Mouse (Mus musculus) bone marrow, adult 2 months (tissue): ENCODE measurements at regions not wholly inside any gene's neighbourhood (a gene's known extent, or its start where the extent isn't known, plus 50 kb on each side); places are given as distances from the start of the nearest gene placed in this dataset.

Source experiments
- CTCF ChIP-seq: fragments of 200-500 bp; IDR thresholded peaks from 2 replicates; pipeline ENCODE4 v1.5.1; 2011; ENCODE audit warnings: low read length, control low read depth; ENCODE audit not compliant: control insufficient read depth, insufficient read depth
- POLR2A ChIP-seq: fragments of 200-500 bp; IDR thresholded peaks from 2 replicates; pipeline ENCODE4 v1.6.1; 2011; ENCODE audit warnings: low read depth, mild to moderate bottlenecking, control low read depth, low read length, borderline replicate concordance; ENCODE audit not compliant: control insufficient read depth

DNA sequence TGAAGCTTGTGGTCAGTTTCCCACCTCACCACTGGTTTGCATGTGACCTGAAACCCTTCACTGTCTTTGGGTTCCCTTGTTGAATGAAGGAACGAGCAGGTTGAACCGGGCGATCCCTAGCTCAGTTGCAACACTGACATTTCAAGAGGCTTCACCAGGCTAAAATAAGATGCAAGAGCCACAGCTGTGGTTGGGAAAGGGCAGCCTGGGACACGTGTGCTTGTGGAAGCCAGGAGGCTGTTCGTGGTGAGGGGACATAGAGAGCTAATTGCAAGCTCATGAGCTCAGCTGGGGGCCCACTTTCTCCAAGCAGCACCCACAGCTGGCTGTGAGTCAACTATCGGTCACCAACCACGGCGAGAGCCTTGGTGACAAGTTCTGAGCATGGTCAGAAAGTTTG, 64.8 kb upstream of the 1600014C23Rik start:
- TF ChIP-seq CTCF (no peak), POLR2A (no peak)
